Mouse (Mus musculus) spleen, adult 2 months (tissue): ENCODE measurements at regions not wholly inside any gene's neighbourhood (a gene's known extent, or its start where the extent isn't known, plus 50 kb on each side); places are given as distances from the start of the nearest gene placed in this dataset.
A peak's percentile ranks its signal among the peaks of the same experiment; 100 is the strongest.

Experiments
- DNase-seq, 2 experiments: peaks; one replicate each; pipeline versions ENCODE4 v3.0.0 to v3.0.0-alpha.2; 2012 to 2021; ENCODE audit warnings: low spot score in 2 of 2, low read depth in 1 of 2
- H3K27ac ChIP-seq: fragments of 200-500 bp; 2 replicates; pipeline ENCODE4 v1.5.1; 2012; ENCODE audit warnings: low read length, inconsistent platforms; ENCODE audit not compliant: insufficient read depth
- H3K27me3 ChIP-seq: fragments of 200-500 bp; 2 replicates; pipeline ENCODE4 v1.6.1; 2012; ENCODE audit warnings: mild to moderate bottlenecking, moderate library complexity, low read length, inconsistent platforms; ENCODE audit not compliant: control insufficient read depth, insufficient read depth
- H3K36me3 ChIP-seq: fragments of 200-500 bp; 2 replicates; pipeline ENCODE4 v1.6.1; 2012; ENCODE audit warnings: mild to moderate bottlenecking, low read length, inconsistent platforms; ENCODE audit not compliant: control insufficient read depth, insufficient read depth
- H3K4me1 ChIP-seq: fragments of 200-500 bp; 2 replicates; pipeline ENCODE4 v1.6.1; 2011; ENCODE audit warnings: inconsistent platforms; ENCODE audit not compliant: control insufficient read depth, insufficient read depth, insufficient read length
- H3K4me3 ChIP-seq: fragments of 200-500 bp; 2 replicates; pipeline ENCODE4 v1.5.1; 2011; ENCODE audit warnings: mild to moderate bottlenecking, inconsistent platforms; ENCODE audit not compliant: insufficient read depth, insufficient read length; ENCODE audit errors: extremely low read depth
- CTCF ChIP-seq: fragments of 200-500 bp; IDR thresholded peaks from 2 replicates; pipeline ENCODE4 v1.5.1; 2011; ENCODE audit warnings: mild to moderate bottlenecking, inconsistent platforms; ENCODE audit not compliant: insufficient read depth, insufficient read length, insufficient replicate concordance; ENCODE audit errors: extremely low read depth
- POLR2A ChIP-seq: fragments of 200-500 bp; IDR thresholded peaks from 2 replicates; pipeline ENCODE4 v1.6.1; 2011; ENCODE audit warnings: low read depth, low read length, inconsistent platforms
- WGBS: fragments of 180-500 bp; shearing (Covaris S2); methylation state at CpG from one replicate; pipeline ENCODE4 v1.1.7; 2018; 5-methylcytosine and 5-hydroxymethylcytosine counted together

DNA sequence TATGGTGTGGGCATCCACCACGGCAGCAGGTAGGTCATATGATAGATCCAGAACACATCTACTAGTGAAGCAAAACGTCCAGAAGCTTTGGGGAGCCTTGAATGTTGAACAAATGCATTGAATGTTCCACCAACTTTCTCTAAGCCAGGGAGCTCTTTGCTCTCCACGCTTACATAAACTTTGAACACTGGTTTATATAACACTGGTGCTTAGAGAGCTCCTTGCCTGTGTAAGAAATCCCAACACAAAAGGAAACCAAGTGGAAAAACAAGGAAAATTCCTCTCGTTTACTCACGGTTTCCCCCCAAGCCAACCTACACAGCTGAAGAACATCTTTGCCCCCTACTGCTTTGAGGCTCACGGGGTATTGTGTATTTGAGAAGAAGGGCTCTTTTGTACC lies 299.2 kb upstream of the Ubash3b start:
- Histone ChIP-seq H3K27ac (no peak overlapping the region), H3K36me3 (no peaks in the 10 kb centered on the region), H3K27me3 (no peaks in the 10 kb centered on the region), H3K4me1 (no peaks in the 10 kb centered on the region), H3K4me3 (no peak overlapping the region)
- TF ChIP-seq POLR2A (no peak), CTCF (no peak)
- 89% methylated on average over 6 of the region's 6 CpGs for WGBS
- no peak for DNase-seq

DNA sequence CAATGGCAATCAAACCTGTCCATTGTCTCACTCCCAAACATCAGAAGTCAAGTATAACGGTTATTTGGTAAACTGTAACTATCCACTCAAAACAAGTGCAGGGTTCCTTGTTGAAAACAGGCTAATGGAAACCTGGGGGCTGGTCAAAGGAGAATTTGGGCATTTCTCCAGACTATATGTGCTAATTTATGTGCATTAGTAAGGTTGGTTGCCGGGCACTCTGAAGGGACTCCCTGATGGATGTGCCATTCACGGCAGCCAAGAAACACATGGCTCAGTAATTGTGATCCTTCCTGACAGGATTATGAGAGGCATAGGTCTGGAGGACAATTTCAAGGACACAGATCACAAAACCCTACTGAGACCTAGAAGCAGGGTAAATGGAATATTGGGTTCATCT lies 295.5 kb upstream of the Ubash3b start:
- 89% methylated on average over 3 of the region's 3 CpGs for WGBS
- Histone ChIP-seq H3K4me1 (no peaks in the 10 kb centered on the region), H3K27me3 (no peaks in the 10 kb centered on the region), H3K36me3 (no peaks in the 10 kb centered on the region), H3K27ac (no peak overlapping the region), H3K4me3 (no peak overlapping the region)
- TF ChIP-seq POLR2A (no peak), CTCF (no peak)
- DNase-seq, result no peak

DNA sequence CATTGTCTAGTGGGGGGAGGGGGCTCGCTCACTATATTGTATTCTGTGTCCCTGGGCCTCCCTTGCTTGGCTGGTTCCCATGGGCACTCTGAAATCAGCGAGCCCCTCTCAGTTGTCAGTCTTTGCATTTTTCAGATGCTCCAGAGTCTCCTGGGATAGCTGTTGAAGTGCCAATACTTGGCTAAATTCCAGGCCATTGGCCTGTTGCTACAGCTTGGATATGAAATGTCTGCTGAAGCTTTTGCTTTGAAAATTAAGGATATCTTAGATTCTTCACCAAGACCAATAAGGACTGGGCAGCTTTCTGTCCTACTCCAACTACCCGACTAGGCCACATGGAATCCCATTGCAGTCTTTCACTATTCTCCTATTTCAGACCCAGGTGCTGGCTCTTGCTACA lies 290.2 kb upstream of the Ubash3b start:
- Histone ChIP-seq H3K27me3 (no peaks in the 10 kb centered on the region), H3K4me1 (no peaks in the 10 kb centered on the region), H3K4me3 (no peak overlapping the region), H3K36me3 (no peaks in the 10 kb centered on the region), H3K27ac (no peak overlapping the region)
- TF ChIP-seq CTCF, result no peak
- no peak for TF ChIP-seq POLR2A
- no peak for DNase-seq
- 84% methylated on average over 3 of the region's 3 CpGs for WGBS

DNA sequence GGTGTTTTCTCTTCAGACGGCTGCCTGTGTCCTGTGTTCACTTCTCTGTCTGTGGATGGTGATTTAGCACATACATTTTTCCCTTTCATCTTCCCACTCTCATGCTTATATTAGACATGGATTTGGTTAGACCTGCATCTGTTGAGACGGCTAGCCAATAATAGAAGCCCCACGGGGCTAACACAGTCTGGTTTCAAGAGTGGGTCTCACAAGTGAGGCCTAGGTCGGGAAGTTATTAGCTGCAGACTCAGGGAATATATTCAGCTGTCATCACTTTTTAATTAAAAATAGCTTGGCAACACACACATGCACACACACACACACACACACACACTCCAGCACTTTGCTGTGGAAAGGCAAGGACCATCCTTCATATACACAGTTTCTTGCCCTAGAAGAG lies 287.7 kb upstream of the Ubash3b start:
- Histone ChIP-seq H3K4me1 (no peaks in the 10 kb centered on the region), H3K27me3 (no peaks in the 10 kb centered on the region), H3K27ac (no peak overlapping the region), H3K36me3 (no peaks in the 10 kb centered on the region), H3K4me3 (no peak overlapping the region)
- WGBS, result 76% methylated on average over 4 of the region's 4 CpGs
- DNase-seq, result no peak
- TF ChIP-seq POLR2A, result no peak
- no peak for TF ChIP-seq CTCF

DNA sequence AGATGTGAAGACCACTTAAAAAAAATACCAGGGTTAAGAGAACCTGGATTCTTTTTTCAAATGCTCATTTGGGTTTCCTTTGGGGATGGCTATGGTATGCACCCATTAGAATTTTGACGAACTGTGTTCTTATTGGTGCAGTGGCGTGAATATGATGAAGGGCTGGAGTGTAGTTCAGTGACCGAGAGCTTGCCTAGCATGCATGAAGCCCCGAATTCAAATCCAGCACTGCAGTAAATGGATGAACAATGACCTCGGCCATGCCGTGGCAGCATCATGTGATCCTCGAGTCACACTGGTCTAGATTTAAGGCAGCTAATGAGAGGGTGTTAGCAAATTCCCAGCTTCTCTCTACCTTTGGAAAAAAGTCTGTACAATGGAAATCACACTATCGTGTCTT lies 286.4 kb upstream of the Ubash3b start:
- Histone ChIP-seq H3K4me3 (no peak overlapping the region), H3K27me3 (no peaks in the 10 kb centered on the region), H3K4me1 (no peaks in the 10 kb centered on the region), H3K27ac (no peak overlapping the region), H3K36me3 (no peaks in the 10 kb centered on the region)
- WGBS, result 80% methylated on average over 8 of the region's 8 CpGs
- TF ChIP-seq CTCF (no peak), POLR2A (no peak)
- no peak for DNase-seq

DNA sequence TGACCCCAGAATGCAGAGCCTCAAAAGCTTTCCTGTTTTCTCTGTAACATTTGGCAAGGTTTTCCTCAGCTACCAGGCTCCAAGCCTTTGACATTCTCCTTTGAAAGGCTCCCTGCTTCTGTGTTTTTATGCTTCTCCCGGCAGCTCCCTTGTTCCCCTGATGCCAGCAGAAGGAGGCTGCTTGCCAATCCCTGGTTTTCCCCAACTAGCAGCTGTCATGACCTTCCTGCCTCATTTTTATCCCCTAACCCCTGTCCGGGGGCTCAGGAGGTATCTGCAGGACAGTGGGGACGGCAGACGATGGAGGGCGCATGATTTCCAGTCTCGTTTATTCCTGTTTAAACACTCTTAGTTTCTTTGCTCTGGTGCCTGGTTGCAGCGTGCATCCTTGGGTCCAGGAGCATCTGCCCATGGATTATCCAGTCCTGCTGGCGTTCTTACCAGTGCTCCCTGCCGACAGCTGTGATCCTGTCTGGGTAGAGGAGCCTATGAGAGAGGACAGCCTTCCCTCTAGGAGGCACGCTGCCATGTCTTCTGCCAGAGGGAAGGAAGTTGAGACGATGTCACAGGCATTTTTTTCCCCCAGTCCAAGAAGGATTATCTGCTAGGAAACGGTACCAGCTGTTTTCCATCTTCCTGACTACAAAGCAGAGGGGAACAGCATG lies 285.8 kb upstream of the Ubash3b start:
- TF ChIP-seq CTCF, result no peak
- no peak for TF ChIP-seq POLR2A
- 33% methylated on average over 12 of the region's 12 CpGs for whole genome bisulfite sequencing
- Histone ChIP-seq H3K27ac (peak overlapping the region; percentile 34), H3K27me3 (no peaks in the 10 kb centered on the region), H3K4me1 (no peaks in the 10 kb centered on the region), H3K36me3 (no peaks in the 10 kb centered on the region), H3K4me3 (no peak overlapping the region)
- DNase-seq, result no peak

DNA sequence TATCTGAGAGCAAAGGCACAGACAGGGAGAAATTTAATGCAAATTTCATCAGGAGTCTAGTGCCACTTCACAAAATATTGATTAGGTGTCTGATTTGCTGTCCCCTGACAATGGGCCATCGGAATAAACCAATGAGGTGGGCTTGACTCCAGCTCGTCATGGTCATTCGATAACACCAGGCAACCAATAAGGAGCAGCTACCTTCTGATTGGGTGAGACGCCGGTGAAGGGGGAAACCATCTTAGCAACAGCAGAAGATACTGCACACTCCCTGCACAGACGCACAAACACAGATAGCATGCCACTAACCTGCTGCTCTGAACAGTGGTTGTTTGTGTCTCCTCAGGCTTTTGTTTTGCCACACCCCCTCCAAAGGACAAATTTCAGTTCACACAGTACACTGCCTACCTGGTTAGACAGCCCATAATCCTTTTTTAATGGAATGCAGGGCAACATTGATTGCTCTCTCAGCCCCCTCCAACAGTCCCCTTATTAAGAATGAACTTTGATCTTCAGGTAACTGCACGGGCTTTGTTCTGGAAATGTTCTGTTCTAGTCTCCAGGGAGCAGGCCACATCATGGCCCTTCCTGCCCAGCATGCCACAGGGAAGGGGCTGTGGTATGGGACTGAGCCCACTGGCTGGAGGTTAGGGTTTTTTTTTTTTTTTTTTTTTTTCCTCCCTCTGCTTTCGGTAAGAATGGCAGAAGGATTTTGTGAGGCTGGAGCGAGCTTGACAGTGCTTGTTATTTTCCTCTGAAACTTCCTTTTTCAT lies 285.1 kb upstream of the Ubash3b start:
- Histone ChIP-seq H3K27ac (no peak overlapping the region; the same call in 1 of the 2 replicates), H3K36me3 (no peaks in the 10 kb centered on the region), H3K4me3 (no peak overlapping the region), H3K4me1 (no peaks in the 10 kb centered on the region), H3K27me3 (no peaks in the 10 kb centered on the region)
- no peak for TF ChIP-seq CTCF
- no peak for TF ChIP-seq POLR2A
- DNase-seq, result no peak
- 73% methylated on average over 9 of the region's 9 CpGs for whole genome bisulfite sequencing
